Mouse (Mus musculus) NIH3T3 (cell line): ENCODE measurements around the gene Scube1.

Experiments used
- DNase-seq: peaks from one replicate; pipeline ENCODE4 v3.0.0-alpha.2; 2012; ENCODE audit warnings: low read depth

The Scube1 gene

GRCm38 (mm10) chr15:83709889-83710774 lies 14.7 kb downstream of the Scube1 start:
- no peak for DNase-seq

- no peak for DNase-seq
These were observed 18.2 kb downstream of the Scube1 start for GRCm38 (mm10) chr15:83706528-83707199.

GRCm38 (mm10) chr15:83700593-83700923 lies 24.3 kb downstream of the Scube1 start:
- DNase-seq = no peak

- DNase-seq = no peak
These were observed 24.8 kb downstream of the Scube1 start for GRCm38 (mm10) chr15:83699834-83700592.

- no peak for DNase-seq
These were observed 25.5 kb downstream of the Scube1 start for GRCm38 (mm10) chr15:83699132-83699833.

- peak; percentile 9 for DNase-seq
These were observed 28.0 kb downstream of the Scube1 start for GRCm38 (mm10) chr15:83696681-83697381.

GRCm38 (mm10) chr15:83695159-83695558 lies 29.7 kb downstream of the Scube1 start:
- DNase-seq = peak; percentile 29

GRCm38 (mm10) chr15:83691901-83692361 lies 32.9 kb downstream of the Scube1 start:
- peak; percentile 39 for DNase-seq

- DNase-seq = no peak
These were observed 34.9 kb downstream of the Scube1 start for GRCm38 (mm10) chr15:83689946-83690345.

GRCm38 (mm10) chr15:83686601-83687000 lies 38.2 kb downstream of the Scube1 start:
- DNase-seq = no peak

- DNase-seq = no peak
These were observed 38.9 kb downstream of the Scube1 start for GRCm38 (mm10) chr15:83685950-83686349.

GRCm38 (mm10) chr15:83683051-83683561 lies 41.7 kb downstream of the Scube1 start:
- DNase-seq = peak; percentile 71

- DNase-seq = no peak
These were observed 44.5 kb downstream of the Scube1 start for GRCm38 (mm10) chr15:83680300-83680699.

GRCm38 (mm10) chr15:83679729-83680128 lies 45.1 kb downstream of the Scube1 start:
- no peak for DNase-seq

- DNase-seq = no peak
These were observed 46.2 kb downstream of the Scube1 start for GRCm38 (mm10) chr15:83678606-83679005.

- no peak for DNase-seq
These were observed 46.7 kb downstream of the Scube1 start for GRCm38 (mm10) chr15:83678089-83678488.

GRCm38 (mm10) chr15:83677098-83677497 lies 47.7 kb downstream of the Scube1 start:
- no peak for DNase-seq

- DNase-seq = no peak
These were observed 48.5 kb downstream of the Scube1 start for GRCm38 (mm10) chr15:83676286-83676685.

- DNase-seq = no peak
These were observed 51.2 kb downstream of the Scube1 start for GRCm38 (mm10) chr15:83673621-83674020.

- peak; percentile 47 for DNase-seq
These were observed 57.3 kb downstream of the Scube1 start for GRCm38 (mm10) chr15:83667501-83667900.

GRCm38 (mm10) chr15:83666418-83666817 lies 58.4 kb downstream of the Scube1 start:
- no peak for DNase-seq
